Mouse (Mus musculus): ENCODE data around the gene Nf2. TPM values are rescaled to one million over a fixed set of nuclear protein-coding genes. Genes with fewer than 3 reads are reported as not detected.

Gene Nf2
- polyA plus RNA-seq, 1 experiment from 2014 or later: 68.1 TPM

- no peak overlapping the region for H3K4me2 ChIP-seq (ENCODE audit: low read length)
- no peak overlapping the region for H3K4me3 ChIP-seq (ENCODE audit: low read length)
- no peak overlapping the region for H3K9ac ChIP-seq (ENCODE audit: low read depth, low read length)
- no peaks in the 10 kb centered on the region for H3K4me1 ChIP-seq (ENCODE audit: control insufficient read depth, insufficient read depth, low read depth, low read length)
- no peaks in the 10 kb centered on the region for H3K36me3 ChIP-seq (ENCODE audit: control insufficient read depth, insufficient read depth, low read length)
- ATAC-seq: peak; percentile 42; the same call in 1 of the 2 replicates
- no peaks in the 10 kb centered on the region for H3K9me3 ChIP-seq (ENCODE audit: control insufficient read depth, low read length)
- H3K27me3 ChIP-seq (replicated peaks; ENCODE audit: control insufficient read depth, insufficient read depth, low read length): no peaks in the 10 kb centered on the region
- H3K27ac ChIP-seq (ENCODE audit: low read depth, low read length): no peak overlapping the region
- WGBS: 36% methylated on average over 10 of the region's 10 CpGs
Measured at GRCm38 (mm10) chr11:4865645-4866251, 16.4 kb upstream of the Nf2 start.

GRCm38 (mm10) chr11:4862730-4863129, 13.4 kb upstream of the Nf2 start:
- no peaks in the 10 kb centered on the region for H3K36me3 ChIP-seq (ENCODE audit: control insufficient read depth, insufficient read depth, low read length)

GRCm38 (mm10) chr11:4861816-4862604, 12.7 kb upstream of the Nf2 start:
- H3K4me2 ChIP-seq (ENCODE audit: low read length): no peak overlapping the region
- no peaks in the 10 kb centered on the region for H3K27me3 ChIP-seq (replicated peaks; ENCODE audit: control insufficient read depth, insufficient read depth, low read length)
- no peak overlapping the region for H3K27ac ChIP-seq (ENCODE audit: low read depth, low read length)
- no peaks in the 10 kb centered on the region for H3K9me3 ChIP-seq (ENCODE audit: control insufficient read depth, low read length)
- no peak overlapping the region for H3K4me3 ChIP-seq (ENCODE audit: low read length)
- H3K4me1 ChIP-seq (ENCODE audit: control insufficient read depth, insufficient read depth, low read depth, low read length): no peaks in the 10 kb centered on the region
- no peak overlapping the region for H3K9ac ChIP-seq (ENCODE audit: low read depth, low read length)
- ATAC-seq: no peak
- WGBS: 50% methylated on average over 11 of the region's 11 CpGs
- no peaks in the 10 kb centered on the region for H3K36me3 ChIP-seq (ENCODE audit: control insufficient read depth, insufficient read depth, low read length)

More at GRCm38 (mm10) chr11:4862730-4863129, 13.4 kb upstream of the Nf2 start:
- Histone ChIP-seq H3K4me1 (ENCODE audit: control insufficient read depth, insufficient read depth, low read depth, low read length) (no peaks in the 10 kb centered on the region), H3K9ac (ENCODE audit: low read depth, low read length) (no peak overlapping the region), H3K4me3 (ENCODE audit: low read length) (no peak overlapping the region), H3K27ac (ENCODE audit: low read depth, low read length) (no peak overlapping the region), H3K9me3 (ENCODE audit: control insufficient read depth, low read length) (no peaks in the 10 kb centered on the region), H3K27me3 (replicated peaks; ENCODE audit: control insufficient read depth, insufficient read depth, low read length) (no peaks in the 10 kb centered on the region), H3K4me2 (ENCODE audit: low read length) (no peak overlapping the region)
- ATAC-seq: no peak
- 96% methylated on average over 1 of the region's 1 CpGs for WGBS

GRCm38 (mm10) chr11:4860986-4861385, 11.7 kb upstream of the Nf2 start:
- H3K4me1 ChIP-seq (ENCODE audit: control insufficient read depth, insufficient read depth, low read depth, low read length): no peaks in the 10 kb centered on the region
- no peak overlapping the region for H3K27ac ChIP-seq (ENCODE audit: low read depth, low read length)
- H3K9me3 ChIP-seq (ENCODE audit: control insufficient read depth, low read length): no peaks in the 10 kb centered on the region
- no peak overlapping the region for H3K9ac ChIP-seq (ENCODE audit: low read depth, low read length)
- H3K4me2 ChIP-seq (ENCODE audit: low read length): no peak overlapping the region
- ATAC-seq: no peak
- no peak overlapping the region for H3K4me3 ChIP-seq (ENCODE audit: low read length)
- H3K27me3 ChIP-seq (replicated peaks; ENCODE audit: control insufficient read depth, insufficient read depth, low read length): no peaks in the 10 kb centered on the region
- no peaks in the 10 kb centered on the region for H3K36me3 ChIP-seq (ENCODE audit: control insufficient read depth, insufficient read depth, low read length)
- 67% methylated on average over 1 of the region's 1 CpGs for WGBS

GRCm38 (mm10) chr11:4858416-4858815, 9.1 kb upstream of the Nf2 start:
- Histone ChIP-seq H3K9ac (ENCODE audit: low read depth, low read length) (no peak overlapping the region), H3K4me2 (ENCODE audit: low read length) (no peak overlapping the region), H3K27ac (ENCODE audit: low read depth, low read length) (no peak overlapping the region), H3K27me3 (replicated peaks; ENCODE audit: control insufficient read depth, insufficient read depth, low read length) (no peaks in the 10 kb centered on the region), H3K36me3 (ENCODE audit: control insufficient read depth, insufficient read depth, low read length) (no peaks in the 10 kb centered on the region), H3K4me3 (ENCODE audit: low read length) (no peak overlapping the region), H3K4me1 (ENCODE audit: control insufficient read depth, insufficient read depth, low read depth, low read length) (no peaks in the 10 kb centered on the region), H3K9me3 (ENCODE audit: control insufficient read depth, low read length) (no peaks in the 10 kb centered on the region)
- no peak for ATAC-seq
- 52% methylated on average over 2 of the region's 2 CpGs for WGBS

- Histone ChIP-seq H3K27ac (ENCODE audit: low read depth, low read length) (no peak overlapping the region), H3K4me3 (ENCODE audit: low read length) (no peak overlapping the region), H3K9ac (ENCODE audit: low read depth, low read length) (no peak overlapping the region), H3K27me3 (replicated peaks; ENCODE audit: control insufficient read depth, insufficient read depth, low read length) (no peaks in the 10 kb centered on the region), H3K4me2 (ENCODE audit: low read length) (no peak overlapping the region), H3K36me3 (ENCODE audit: control insufficient read depth, insufficient read depth, low read length) (no peaks in the 10 kb centered on the region), H3K9me3 (ENCODE audit: control insufficient read depth, low read length) (no peaks in the 10 kb centered on the region), H3K4me1 (ENCODE audit: control insufficient read depth, insufficient read depth, low read depth, low read length) (no peaks in the 10 kb centered on the region)
- ATAC-seq: no peak
- WGBS: 93% methylated on average over 5 of the region's 5 CpGs
Measured at GRCm38 (mm10) chr11:4854181-4854580, 4.8 kb upstream of the Nf2 start.

GRCm38 (mm10) chr11:4853021-4853420, 3.7 kb upstream of the Nf2 start:
- Histone ChIP-seq H3K27me3 (replicated peaks; ENCODE audit: control insufficient read depth, insufficient read depth, low read length) (no peaks in the 10 kb centered on the region), H3K4me2 (ENCODE audit: low read length) (no peak overlapping the region), H3K9me3 (ENCODE audit: control insufficient read depth, low read length) (no peaks in the 10 kb centered on the region), H3K4me1 (ENCODE audit: control insufficient read depth, insufficient read depth, low read depth, low read length) (peaks cover 2% of the 10 kb centered on the region), H3K4me3 (ENCODE audit: low read length) (no peak overlapping the region), H3K36me3 (ENCODE audit: control insufficient read depth, insufficient read depth, low read length) (no peaks in the 10 kb centered on the region), H3K27ac (ENCODE audit: low read depth, low read length) (no peak overlapping the region), H3K9ac (ENCODE audit: low read depth, low read length) (no peak overlapping the region)
- ATAC-seq: no peak

GRCm38 (mm10) chr11:4850404-4850803, 1.1 kb upstream of the Nf2 start:
- Histone ChIP-seq H3K36me3 (ENCODE audit: control insufficient read depth, insufficient read depth, low read length) (no peaks in the 10 kb centered on the region), H3K9ac (ENCODE audit: low read depth, low read length) (no peak overlapping the region), H3K27ac (ENCODE audit: low read depth, low read length) (no peak overlapping the region), H3K9me3 (ENCODE audit: control insufficient read depth, low read length) (no peaks in the 10 kb centered on the region), H3K4me1 (ENCODE audit: control insufficient read depth, insufficient read depth, low read depth, low read length) (peaks cover 15% of the 10 kb centered on the region), H3K27me3 (replicated peaks; ENCODE audit: control insufficient read depth, insufficient read depth, low read length) (no peaks in the 10 kb centered on the region), H3K4me2 (ENCODE audit: low read length) (no peak overlapping the region), H3K4me3 (ENCODE audit: low read length) (no peak overlapping the region)
- WGBS: 90% methylated on average over 2 of the region's 2 CpGs
- no peak for ATAC-seq

- peak; percentile 1; the same call in 1 of the 2 replicates for ATAC-seq
- WGBS: 1% methylated on average over 50 of the region's 50 CpGs
- Histone ChIP-seq H3K36me3 (ENCODE audit: control insufficient read depth, insufficient read depth, low read length) (no peaks in the 10 kb centered on the region), H3K4me3 (ENCODE audit: low read length) (peak overlapping the region; percentile 95), H3K27me3 (replicated peaks; ENCODE audit: control insufficient read depth, insufficient read depth, low read length) (no peaks in the 10 kb centered on the region), H3K27ac (ENCODE audit: low read depth, low read length) (peak overlapping the region; percentile 82), H3K4me1 (ENCODE audit: control insufficient read depth, insufficient read depth, low read depth, low read length) (peaks cover 15% of the 10 kb centered on the region), H3K9ac (ENCODE audit: low read depth, low read length) (peak overlapping the region; percentile 95), H3K4me2 (ENCODE audit: low read length) (peak overlapping the region; percentile 69), H3K9me3 (ENCODE audit: control insufficient read depth, low read length) (no peaks in the 10 kb centered on the region)
Measured at GRCm38 (mm10) chr11:4848483-4849248, 670 bp downstream of the Nf2 start.
